Mouse (Mus musculus) embryonic fibroblast, embryonic 13.5 days (primary cell): Measurements from ENCODE around the gene Pum1.

Source experiments
- CTCF ChIP-seq: IDR thresholded peaks from 2 replicates; pipeline ENCODE4 v1.5.1; 2011; ENCODE audit warnings: mild to moderate bottlenecking, control low read depth, low read length, moderate library complexity, borderline replicate concordance; ENCODE audit not compliant: insufficient read depth
- POLR2A ChIP-seq: IDR thresholded peaks from 2 replicates; pipeline ENCODE4 v1.6.1; 2011; ENCODE audit warnings: low read depth, mild to moderate bottlenecking, control low read depth, low read length, moderate library complexity

DNA sequence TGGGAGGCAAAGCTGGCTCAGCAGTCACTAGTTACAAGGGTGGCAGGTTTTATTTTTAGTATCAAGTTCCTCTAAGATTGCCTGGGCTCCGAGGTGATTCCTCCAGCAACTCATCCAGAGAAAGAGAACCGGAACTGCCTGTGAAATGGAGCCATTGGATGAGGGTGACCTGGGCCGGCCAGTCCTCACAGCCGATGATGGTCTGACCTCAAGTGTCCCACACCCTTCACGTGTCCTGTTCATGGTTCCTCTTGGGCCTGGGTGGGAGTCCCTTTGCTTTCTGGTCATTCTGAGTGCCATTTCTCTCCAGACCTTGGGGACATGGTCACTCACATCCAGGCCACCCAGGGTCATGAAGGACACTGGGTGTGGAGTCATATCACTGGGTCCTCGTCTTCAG is 137.0 kb downstream of the Pum1 start:
- TF ChIP-seq POLR2A (no peak), CTCF (no peak)
